Mouse (Mus musculus): ENCODE results near the gene Arl4d. TPM values are rescaled to one million over a fixed set of nuclear protein-coding genes. Genes with fewer than 3 reads are reported as not detected.

The Arl4d gene
- total RNA-seq, 2 experiments from 2014 or later = 7.1 to 10.7 TPM

DNA sequence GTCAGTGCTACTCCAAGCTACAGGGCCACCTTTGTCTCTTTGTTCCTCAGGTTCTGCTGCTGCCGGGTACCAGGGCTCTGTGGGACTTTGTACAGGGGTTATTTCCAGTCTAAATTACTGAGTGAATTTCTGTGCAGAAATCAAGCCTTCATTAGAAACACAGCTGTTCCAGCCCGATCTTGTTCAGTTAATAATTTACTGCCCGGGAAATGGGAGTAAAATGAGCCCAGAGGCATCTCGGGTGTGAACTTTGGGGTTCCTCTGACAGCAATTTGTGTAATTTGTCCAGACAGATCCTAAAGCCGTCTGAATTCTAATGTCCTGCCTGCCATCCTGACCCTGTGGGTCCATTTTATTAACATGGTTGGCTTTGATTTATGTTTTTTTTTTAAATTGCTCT is 38.7 kb downstream of the Arl4d start:
- no peak for DNase-seq
- intact Hi-C loops (cut with DNase I; ENCODE audit: low total_unique reads) = no loop called here

DNA sequence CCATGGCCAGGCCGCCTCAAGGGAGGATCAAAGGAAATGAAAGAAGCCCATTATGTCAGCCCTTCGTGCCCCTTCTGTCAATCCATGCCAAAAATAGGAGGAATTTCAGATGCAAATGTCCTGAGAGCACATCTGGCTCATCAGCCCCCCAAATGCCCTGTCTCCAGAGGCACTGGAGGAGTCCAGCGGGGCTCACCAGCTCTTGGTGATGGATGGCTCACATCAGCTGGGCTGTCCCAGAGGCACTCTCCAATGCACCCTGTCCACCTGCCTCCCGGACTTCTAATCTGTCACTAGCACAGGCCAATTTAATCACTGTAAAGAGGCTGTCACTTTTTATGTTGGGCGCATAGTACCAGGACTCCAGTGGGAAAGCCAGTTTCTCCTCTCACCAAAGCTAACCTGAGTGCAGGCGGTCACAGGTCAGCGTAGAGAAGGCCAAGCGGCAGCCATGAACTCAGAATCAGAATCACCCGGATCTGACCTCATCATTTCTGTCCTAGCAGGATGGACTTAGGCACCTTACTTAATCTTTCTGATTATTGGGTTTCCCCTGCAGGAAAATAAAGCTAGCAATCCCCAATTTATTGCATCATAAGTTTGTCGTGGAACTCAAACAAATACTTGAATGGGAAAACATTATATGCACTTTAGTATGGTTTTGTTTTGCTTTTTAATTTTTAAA is 41.6 kb downstream of the Arl4d start:
- intact Hi-C loops (cut with DNase I; ENCODE audit: low total_unique reads) = no loop called here
- no peak for DNase-seq

DNA sequence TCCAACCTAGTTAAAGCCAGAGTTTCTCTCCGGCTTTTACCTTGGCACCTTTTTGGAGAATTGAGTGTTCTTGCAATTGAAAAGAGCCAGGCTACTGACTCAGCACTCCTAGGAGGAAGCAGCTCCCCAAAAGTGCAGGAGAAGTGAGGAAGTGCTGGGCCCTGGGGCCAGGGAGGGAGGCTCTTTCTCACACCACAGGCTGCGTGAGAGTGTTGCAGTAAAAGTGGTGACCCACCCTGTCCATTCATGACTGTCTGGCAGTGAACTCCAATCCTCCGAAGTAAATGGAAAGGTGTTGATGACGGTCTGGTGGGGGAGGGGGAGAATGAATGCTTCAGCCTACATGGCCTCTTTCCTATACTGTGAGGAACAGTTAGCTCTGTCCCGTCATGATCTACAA is 43.1 kb downstream of the Arl4d start:
- intact Hi-C loops (cut with DNase I; ENCODE audit: low total_unique reads) = no loop called here
- no peak for DNase-seq

DNA sequence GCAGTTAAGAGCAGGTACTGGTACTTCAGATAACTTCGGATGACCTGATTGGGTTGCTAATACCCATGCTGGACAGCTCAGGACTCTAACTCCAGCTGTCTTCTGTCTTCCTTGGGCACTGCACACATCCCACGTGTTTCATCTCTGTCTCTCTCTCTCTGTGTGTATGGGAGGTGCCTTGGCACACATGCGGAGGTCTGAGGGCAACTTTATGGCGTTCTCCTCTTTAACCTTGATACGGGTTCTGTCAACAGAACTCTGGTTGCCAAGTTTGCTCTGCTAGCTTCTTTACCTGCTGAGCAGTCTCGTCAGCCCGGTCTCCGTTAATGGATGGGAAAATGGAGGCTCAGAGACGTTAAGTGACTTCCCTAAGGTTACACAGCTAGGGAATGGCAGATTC is 47.5 kb downstream of the Arl4d start:
- intact Hi-C loops (cut with DNase I; ENCODE audit: low total_unique reads) = no loop called here

DNA sequence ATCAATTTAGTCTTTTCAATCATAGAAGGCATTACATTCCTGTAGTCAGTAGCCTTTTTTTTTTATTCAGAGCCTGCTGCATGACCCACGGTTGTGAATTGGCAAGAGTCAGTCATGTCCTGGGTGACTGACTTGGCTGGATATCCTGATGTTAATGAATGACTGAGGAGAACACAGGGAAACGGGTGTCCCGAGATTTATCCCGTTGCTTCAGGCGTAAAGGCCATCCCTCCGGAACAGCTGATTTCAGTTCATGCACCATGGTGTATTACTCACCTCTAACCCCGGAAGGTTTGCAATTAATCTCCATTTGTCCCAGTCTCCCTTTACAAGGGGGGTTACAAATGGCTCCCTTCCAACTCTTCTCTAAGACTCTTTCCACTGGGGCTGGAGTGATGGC is 48.7 kb downstream of the Arl4d start:
- DNase-seq = no peak
- intact Hi-C loops (cut with DNase I; ENCODE audit: low total_unique reads) = no loop called here

More for the DNA sequence above, 47.5 kb downstream of the Arl4d start:
- DNase-seq = no peak

Other genes starting within 250 kb of the Arl4d start
- gene Aarsd1, start 247.9 kb upstream of the Arl4d start, total RNA-seq (2021) = 10 to 100 TPM; 16.4 to 17.4 TPM
- gene Gm27029, start 240.7 kb upstream of the Arl4d start, total RNA-seq (2021) = 1 to 10 TPM; 3.2 to 4.1 TPM
- 1 to 10 TPM; 6.4 to 7.2 TPM for gene Rundc1, start 240.5 kb upstream of the Arl4d start, total RNA-seq (2021)
- gene Ptges3l, start 240.2 kb upstream of the Arl4d start, total RNA-seq (2021) = 100 to 1,000 TPM; 101 to 102 TPM
- 10 to 100 TPM; 50.3 to 61.5 TPM for gene Rpl27, start 223.2 kb upstream of the Arl4d start, total RNA-seq (2021)
- 1 to 10 TPM; 7.0 to 7.2 TPM for gene Ifi35, start 217.1 kb upstream of the Arl4d start, total RNA-seq (2021)
- gene Rnd2, start 200.5 kb upstream of the Arl4d start, total RNA-seq (2021) = 1 to 10 TPM; 4.0 to 4.8 TPM
- 10 to 100 TPM; 27.1 to 33.6 TPM for gene Vat1, start 199.3 kb upstream of the Arl4d start, total RNA-seq (2021)
- under 1 TPM; 0.89 to 0.92 TPM for gene Brca1, start 113.6 kb upstream of the Arl4d start, total RNA-seq (2021)
- 10 to 100 TPM; 66.3 to 69.0 TPM for gene Nbr1, start 113.4 kb upstream of the Arl4d start, total RNA-seq (2021)
- gene Tmem106a, start 83.3 kb upstream of the Arl4d start, total RNA-seq (2021) = 1 to 10 TPM; 2.3 to 3.1 TPM
- gene Gm11634, start 66.3 kb upstream of the Arl4d start, total RNA-seq (2021) = not detected
- gene Rdm1, start 38.3 kb upstream of the Arl4d start, total RNA-seq (2021) = 10 to 100 TPM; 18.0 to 19.8 TPM
- 10 to 100 TPM; 12.7 to 13.6 TPM for gene Dhx8, start 67.4 kb downstream of the Arl4d start, total RNA-seq (2021)
- 1 to 10 TPM; 4.1 to 4.9 TPM for gene Etv4, start 119.8 kb downstream of the Arl4d start, total RNA-seq (2021)
- gene Meox1, start 228.8 kb downstream of the Arl4d start, total RNA-seq (2021) = 10 to 100 TPM in 1 of 2 experiments, 1 to 10 TPM in 1; 8.6 to 10.8 TPM